Mouse (Mus musculus) myocyte (in vitro differentiated cells): ENCODE results near the gene Tirap.

ENCODE experiments used
- POLR2A ChIP-seq: IDR thresholded peaks from one replicate; pipeline ENCODE4 v1.6.1; 2011; ENCODE audit warnings: low read depth, mild to moderate bottlenecking, control low read depth, moderate library complexity; ENCODE audit not compliant: insufficient read length
- POLR2AphosphoS2 ChIP-seq: IDR thresholded peaks from one replicate; pipeline ENCODE4 v1.6.1; 2011; ENCODE audit warnings: low read depth, control low read depth; ENCODE audit not compliant: insufficient read length

GRCm38 (mm10) chr9:35152923-35153322 is 47.2 kb downstream of the Tirap start:
- no peak for TF ChIP-seq POLR2A
- TF ChIP-seq POLR2AphosphoS2, result no peak
